Mouse (Mus musculus) kidney, embryonic 14.5 days (tissue): Measurements from ENCODE around the gene Nadk. TPM values are rescaled to one million over a fixed set of nuclear protein-coding genes. Genes with fewer than 3 reads are reported as not detected.

Experiments used
- ATAC-seq: fragments of 200-750 bp; cut with Nextera tagmentation; 2 replicates; pipeline ENCODE4 v1.8.0; 2017; ENCODE audit warnings: moderate number of reproducible peaks, mild to moderate bottlenecking, moderate TSS enrichment, moderate library complexity; ENCODE audit not compliant: low FRiP score, low TSS enrichment
- H3K27ac ChIP-seq: fragments of 300-500 bp; sonication (generic); 2 replicates; pipeline ENCODE4 v1.5.1; 2014; ENCODE audit warnings: low read depth, mild to moderate bottlenecking, low read length, moderate library complexity, mixed read lengths
- H3K27me3 ChIP-seq: fragments of 300-500 bp; sonication (generic); 2 replicates; pipeline ENCODE4 v1.6.1; 2014; ENCODE audit warnings: mild to moderate bottlenecking, low read length; ENCODE audit not compliant: control insufficient read depth, insufficient read depth
- H3K36me3 ChIP-seq: fragments of 300-500 bp; sonication (generic); 2 replicates; pipeline ENCODE4 v1.6.1; 2014; ENCODE audit warnings: low read length, mixed read lengths; ENCODE audit not compliant: control insufficient read depth, insufficient read depth
- H3K4me1 ChIP-seq: fragments of 300-500 bp; sonication (generic); 2 replicates; pipeline ENCODE4 v1.6.1; 2014; ENCODE audit warnings: low read length, mixed read lengths; ENCODE audit not compliant: control insufficient read depth, insufficient read depth
- H3K4me2 ChIP-seq: fragments of 300-500 bp; sonication (generic); replicated peaks from 2 replicates; pipeline ENCODE4 v1.6.1; 2014; ENCODE audit warnings: low read depth, mild to moderate bottlenecking, low read length
- H3K4me3 ChIP-seq: fragments of 300-500 bp; sonication (generic); 2 replicates; pipeline ENCODE4 v1.5.1; 2014; ENCODE audit warnings: mild to moderate bottlenecking, low read length
- H3K9ac ChIP-seq: fragments of 300-500 bp; sonication (generic); 2 replicates; pipeline ENCODE4 v1.6.1; 2014; ENCODE audit warnings: low read depth, mild to moderate bottlenecking, low read length, moderate library complexity
- H3K9me3 ChIP-seq: fragments of 300-500 bp; sonication (generic); 2 replicates; pipeline ENCODE4 v1.6.1; 2016; ENCODE audit warnings: low read length; ENCODE audit not compliant: control insufficient read depth
- WGBS: fragments of 180-500 bp; shearing (Covaris S2); extraction: QIAGEN DNeasy Blood & Tissue Kit; methylation state at CpG from one replicate; pipeline ENCODE4 v1.1.7; 2014; 5-methylcytosine and 5-hydroxymethylcytosine counted together
- polyA plus RNA-seq: library from polyadenylated mRNA; unstranded; fragments of >200 nt; fragmentation: Nextera tagmentation; extraction: Ambion mirVana; gene quantifications from 2 replicates; pipeline ENCODE4 v1.2.1, GENCODE M21; 2014

Gene Nadk
- polyA plus RNA-seq, 1 experiment from 2014 or later: 99.9 TPM

DNA sequence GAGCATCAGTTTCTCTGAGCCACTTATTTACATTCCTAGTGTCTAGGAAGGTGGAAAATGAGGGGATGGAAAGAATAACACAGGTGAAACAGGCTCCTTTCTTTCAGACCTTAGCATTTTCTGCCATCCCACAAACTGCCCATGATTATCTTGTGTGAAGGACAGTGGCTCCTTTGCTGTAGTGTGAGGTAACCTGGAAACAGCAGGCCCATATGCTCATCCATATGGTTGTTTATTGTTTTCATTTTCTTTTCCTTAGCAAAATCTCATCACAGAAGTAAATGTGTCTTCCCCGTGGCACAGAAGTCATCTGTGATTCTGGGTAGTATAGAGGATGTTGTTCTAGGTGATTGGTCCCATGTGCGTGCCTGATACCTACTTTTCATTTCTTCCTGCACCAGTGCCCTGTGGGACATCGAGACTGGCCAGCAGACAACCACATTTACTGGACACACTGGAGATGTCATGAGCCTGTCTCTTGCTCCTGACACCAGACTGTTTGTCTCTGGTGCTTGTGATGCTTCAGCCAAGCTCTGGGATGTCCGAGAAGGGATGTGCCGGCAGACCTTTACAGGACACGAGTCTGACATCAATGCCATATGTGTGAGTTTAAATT, 9.2 kb upstream of the Nadk start:
- Histone ChIP-seq H3K4me3 (no peak overlapping the region), H3K36me3 (peaks cover 92% of the 10 kb centered on the region), H3K27me3 (no peaks in the 10 kb centered on the region), H3K9me3 (no peaks in the 10 kb centered on the region), H3K9ac (no peak overlapping the region), H3K27ac (no peak overlapping the region), H3K4me2 (no peak overlapping the region), H3K4me1 (no peaks in the 10 kb centered on the region)
- ATAC-seq: no peak
- WGBS: 88% methylated on average over 6 of the region's 6 CpGs

DNA sequence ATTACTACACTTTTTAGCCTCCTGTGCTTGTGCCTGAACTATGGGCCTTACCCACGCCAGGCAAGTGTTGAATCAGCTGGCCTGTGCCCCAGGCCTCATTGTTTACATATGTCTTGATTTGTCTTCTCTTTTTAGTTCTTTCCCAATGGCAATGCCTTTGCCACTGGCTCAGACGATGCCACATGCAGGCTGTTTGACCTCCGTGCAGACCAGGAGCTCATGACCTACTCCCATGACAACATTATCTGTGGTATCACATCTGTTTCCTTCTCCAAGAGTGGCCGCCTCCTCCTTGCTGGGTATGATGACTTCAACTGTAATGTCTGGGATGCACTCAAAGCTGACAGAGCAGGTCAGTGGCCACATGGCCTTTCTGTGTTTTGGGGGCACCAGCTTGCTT, 7.3 kb upstream of the Nadk start:
- Histone ChIP-seq H3K27ac (no peak overlapping the region), H3K4me3 (no peak overlapping the region), H3K9ac (no peak overlapping the region), H3K9me3 (no peaks in the 10 kb centered on the region), H3K36me3 (peaks cover 94% of the 10 kb centered on the region), H3K4me1 (no peaks in the 10 kb centered on the region), H3K27me3 (no peaks in the 10 kb centered on the region), H3K4me2 (no peak overlapping the region)
- WGBS: 81% methylated on average over 4 of the region's 4 CpGs
- no peak for ATAC-seq

DNA sequence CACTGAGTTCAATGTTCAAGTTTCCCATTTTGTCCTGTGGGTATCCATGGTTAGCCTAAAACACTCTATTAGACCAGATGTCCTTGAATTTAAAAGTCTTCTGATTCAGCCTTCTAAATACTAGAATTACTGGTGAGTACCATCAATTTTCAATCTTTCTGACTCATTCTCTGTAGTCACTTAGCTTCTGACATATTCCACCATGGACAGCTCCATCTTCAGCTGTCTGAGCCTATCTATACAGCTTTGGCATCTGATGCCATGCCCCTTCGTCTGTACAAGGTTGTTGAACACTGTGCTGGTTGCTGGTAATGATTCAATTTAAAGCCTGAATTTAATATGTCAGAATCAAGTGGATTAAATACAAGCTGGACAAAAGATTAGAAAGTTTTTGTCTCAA, 6.7 kb upstream of the Nadk start:
- Histone ChIP-seq H3K4me3 (no peak overlapping the region), H3K36me3 (peaks cover 95% of the 10 kb centered on the region), H3K4me2 (no peak overlapping the region), H3K9me3 (no peaks in the 10 kb centered on the region), H3K27me3 (no peaks in the 10 kb centered on the region), H3K27ac (no peak overlapping the region), H3K9ac (no peak overlapping the region), H3K4me1 (no peaks in the 10 kb centered on the region)
- WGBS: 72% methylated on average over 1 of the region's 1 CpGs
- ATAC-seq: no peak

DNA sequence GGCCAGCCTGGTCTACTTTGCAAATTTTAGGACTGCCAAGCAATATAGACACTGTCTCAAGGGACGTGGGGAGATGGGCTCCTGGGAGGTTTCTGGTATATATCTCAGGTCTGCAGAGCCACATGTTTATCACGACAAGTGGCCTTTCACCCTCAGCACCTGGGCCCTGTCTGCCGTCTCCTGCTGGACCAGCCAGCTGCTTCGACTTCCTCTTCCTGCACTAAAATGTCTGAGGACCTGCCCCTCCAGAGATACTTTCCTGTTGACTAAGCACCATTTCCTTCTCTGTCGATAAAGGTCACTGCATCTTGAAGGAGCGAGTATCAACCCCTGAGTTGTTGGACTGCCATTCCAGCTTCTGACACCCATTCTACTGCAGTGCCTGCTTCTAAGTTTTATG, 2.7 kb upstream of the Nadk start:
- Histone ChIP-seq H3K4me2 (no peak overlapping the region), H3K4me3 (no peak overlapping the region), H3K4me1 (peaks cover 15% of the 10 kb centered on the region), H3K36me3 (peaks cover 64% of the 10 kb centered on the region), H3K9me3 (no peaks in the 10 kb centered on the region), H3K9ac (no peak overlapping the region), H3K27ac (no peak overlapping the region), H3K27me3 (no peaks in the 10 kb centered on the region)
- 52% methylated on average over 6 of the region's 6 CpGs for WGBS
- ATAC-seq: no peak

DNA sequence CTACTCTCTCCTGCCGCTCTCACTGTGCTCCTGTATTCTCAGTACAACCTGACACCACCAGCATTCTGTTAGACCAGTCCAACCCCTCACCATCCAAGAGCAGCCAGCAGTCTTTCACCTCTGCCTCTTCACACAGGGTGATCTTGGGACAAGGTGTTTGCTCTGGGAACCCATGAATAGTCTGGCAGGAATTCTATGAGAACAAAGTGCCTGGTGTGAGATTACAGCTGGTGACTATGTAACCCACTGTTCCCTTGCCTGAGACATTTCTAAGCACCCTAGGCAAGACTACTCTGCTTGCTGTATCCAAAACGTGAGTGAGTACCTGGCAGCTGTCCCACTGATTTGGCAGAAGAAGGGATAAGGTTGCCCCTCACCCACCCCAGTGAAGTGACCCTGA, 1.2 kb upstream of the Nadk start:
- H3K9ac ChIP-seq: no peak overlapping the region
- H3K4me3 ChIP-seq: no peak overlapping the region
- peaks cover 26% of the 10 kb centered on the region for H3K4me1 ChIP-seq
- 47% methylated on average over 2 of the region's 2 CpGs for WGBS
- H3K27ac ChIP-seq: no peak overlapping the region
- H3K4me2 ChIP-seq: no peak overlapping the region
- H3K9me3 ChIP-seq: no peaks in the 10 kb centered on the region
- H3K36me3 ChIP-seq: peaks cover 49% of the 10 kb centered on the region
- ATAC-seq: no peak
- H3K27me3 ChIP-seq: no peaks in the 10 kb centered on the region

DNA sequence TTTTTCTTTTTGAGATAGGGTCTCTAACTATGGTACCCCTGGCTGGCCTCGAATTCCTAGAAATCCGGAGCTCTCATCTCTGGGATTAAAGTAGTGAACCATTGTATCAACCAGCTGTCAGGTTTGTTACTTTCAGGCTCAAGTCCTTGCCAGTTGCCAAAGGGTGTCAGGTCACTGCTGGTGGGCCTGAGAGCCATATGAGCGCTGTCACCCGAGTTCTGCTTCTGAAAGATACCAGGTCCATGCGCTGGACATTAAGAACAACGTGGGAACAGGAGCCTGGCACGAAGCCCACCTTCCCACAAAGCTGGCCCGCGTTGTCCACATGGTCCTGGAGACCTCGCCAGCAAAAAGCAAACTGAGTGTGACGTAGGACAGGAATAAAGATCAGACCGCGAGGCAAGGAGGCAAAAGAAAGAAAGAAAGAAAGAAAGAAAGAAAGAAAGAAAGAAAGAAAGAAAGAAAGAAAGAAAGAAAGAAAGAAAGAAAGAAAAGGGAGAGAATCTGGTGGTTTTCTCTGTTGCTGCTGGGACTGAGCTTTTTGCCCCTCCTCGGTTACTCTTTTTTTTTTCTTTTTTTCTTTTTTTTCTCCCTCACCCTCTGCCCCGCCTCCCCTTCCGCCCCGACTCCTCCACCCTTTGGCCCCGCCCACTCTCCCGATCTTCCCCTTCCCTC, 684 bp downstream of the Nadk start:
- Histone ChIP-seq H3K9me3 (no peaks in the 10 kb centered on the region), H3K4me2 (peak overlapping the region; percentile 85), H3K27ac (peak overlapping the region; percentile 67; the same call in 1 of the 2 replicates), H3K36me3 (peaks cover 33% of the 10 kb centered on the region), H3K27me3 (no peaks in the 10 kb centered on the region), H3K4me1 (peaks cover 34% of the 10 kb centered on the region), H3K4me3 (peak overlapping the region; percentile 27), H3K9ac (peak overlapping the region; percentile 29; the same call in 1 of the 2 replicates)
- WGBS: 2% methylated on average over 19 of the region's 19 CpGs
- ATAC-seq: peak; percentile 11; the same call in 1 of the 2 replicates

DNA sequence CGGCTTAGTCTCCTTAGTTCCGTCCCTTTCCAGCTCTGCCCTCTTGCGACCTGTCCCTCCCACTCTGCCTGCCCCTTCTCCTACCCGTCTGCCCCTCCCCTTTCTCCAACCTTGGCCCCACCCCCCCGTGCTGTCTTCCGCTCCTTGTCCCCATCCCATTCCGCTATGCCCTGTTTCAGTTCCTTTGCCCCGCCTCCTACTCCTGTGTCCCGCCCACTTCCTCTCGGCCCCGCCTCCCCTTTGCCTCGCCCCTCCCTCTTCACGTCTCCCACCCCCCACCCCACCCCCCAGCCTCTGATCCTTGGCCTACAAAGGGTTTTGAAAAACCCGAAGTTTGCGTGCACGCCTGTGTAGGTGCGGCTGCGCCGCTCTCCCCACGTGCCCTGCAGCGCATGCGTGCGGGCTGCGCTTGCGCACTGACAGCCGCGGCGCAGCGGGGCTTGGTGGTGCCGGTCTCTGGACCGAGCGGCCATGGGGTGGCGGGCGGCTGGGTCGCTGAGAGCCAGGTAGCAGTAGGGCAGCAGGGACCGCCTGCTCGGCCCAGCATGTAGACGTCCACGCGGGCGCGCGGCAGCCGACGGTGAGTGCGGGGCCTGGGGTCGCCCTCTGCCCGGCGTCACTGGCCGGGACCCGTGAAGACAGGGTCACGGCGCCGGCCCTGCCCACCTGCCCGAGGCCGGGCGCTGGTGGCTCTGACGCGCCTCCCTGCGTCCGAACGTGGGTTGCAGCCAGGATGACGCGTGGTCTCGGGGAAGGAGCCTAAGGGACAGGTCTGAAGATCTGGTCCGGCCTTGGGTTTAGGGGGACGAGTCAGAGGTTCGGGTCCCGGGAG, 1.4 kb downstream of the Nadk start:
- ATAC-seq: peak; percentile 96
- Histone ChIP-seq H3K27ac (peak overlapping the region; percentile 88), H3K9ac (peak overlapping the region; percentile 61), H3K9me3 (no peaks in the 10 kb centered on the region), H3K36me3 (peaks cover 27% of the 10 kb centered on the region), H3K4me3 (peak overlapping the region; percentile 79), H3K27me3 (no peaks in the 10 kb centered on the region), H3K4me1 (peaks cover 34% of the 10 kb centered on the region), H3K4me2 (peak overlapping the region; percentile 85)
- under 1% methylated on average over 69 of the region's 69 CpGs for WGBS

DNA sequence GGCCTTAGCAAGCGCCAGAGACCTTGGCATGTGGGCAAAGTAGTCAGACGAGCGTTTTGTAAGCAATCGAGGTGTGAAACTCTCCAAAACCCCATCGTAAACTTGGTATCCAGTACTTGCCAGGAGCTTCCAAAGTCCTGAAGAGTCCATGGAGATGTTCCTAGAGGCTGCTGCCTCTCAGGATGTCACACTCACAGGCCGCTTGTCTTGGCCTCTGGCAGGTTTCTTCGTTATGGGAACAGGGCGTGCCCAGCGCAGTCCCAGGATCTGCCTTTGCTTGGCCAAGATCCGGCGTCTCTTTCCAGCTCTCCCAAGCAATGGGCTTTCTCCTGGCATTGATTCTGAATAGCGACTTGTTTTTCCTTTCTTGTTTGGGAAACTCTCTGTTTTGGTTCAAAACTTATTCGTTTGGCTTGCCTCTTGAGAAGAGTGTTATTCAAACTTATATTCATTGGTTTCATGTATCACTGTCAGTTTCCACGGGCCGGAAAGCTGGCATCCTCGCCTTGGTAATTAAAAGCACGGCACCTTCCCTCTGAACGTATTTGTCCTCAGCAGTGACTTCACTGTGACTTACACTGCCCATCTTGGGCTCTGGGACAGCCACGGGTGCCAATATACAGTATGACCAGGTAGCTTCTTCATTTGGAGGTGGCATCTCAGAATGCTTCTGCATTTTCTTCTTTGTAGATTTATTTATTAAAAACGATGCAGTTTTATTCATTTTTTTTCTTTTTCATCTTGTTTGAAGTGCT, 2.3 kb downstream of the Nadk start:
- ATAC-seq: no peak
- H3K36me3 ChIP-seq: peaks cover 18% of the 10 kb centered on the region
- H3K4me2 ChIP-seq: peak overlapping the region; percentile 85
- no peaks in the 10 kb centered on the region for H3K27me3 ChIP-seq
- H3K27ac ChIP-seq: peak overlapping the region; percentile 88
- WGBS: 9% methylated on average over 20 of the region's 20 CpGs
- peak overlapping the region; percentile 61 for H3K9ac ChIP-seq
- H3K4me1 ChIP-seq: peaks cover 34% of the 10 kb centered on the region
- H3K9me3 ChIP-seq: no peaks in the 10 kb centered on the region
- H3K4me3 ChIP-seq: peak overlapping the region; percentile 79
